Mouse (Mus musculus): ENCODE results near the gene Nbas. TPM values are rescaled to one million over a fixed set of nuclear protein-coding genes. Genes with fewer than 3 reads are reported as not detected.
A peak's percentile ranks its signal among the peaks of the same experiment; 100 is the strongest.

The Nbas gene
- 10 to 100 TPM; 35.2 to 40.0 (median 38.2) TPM for total RNA-seq (2022)

DNA sequence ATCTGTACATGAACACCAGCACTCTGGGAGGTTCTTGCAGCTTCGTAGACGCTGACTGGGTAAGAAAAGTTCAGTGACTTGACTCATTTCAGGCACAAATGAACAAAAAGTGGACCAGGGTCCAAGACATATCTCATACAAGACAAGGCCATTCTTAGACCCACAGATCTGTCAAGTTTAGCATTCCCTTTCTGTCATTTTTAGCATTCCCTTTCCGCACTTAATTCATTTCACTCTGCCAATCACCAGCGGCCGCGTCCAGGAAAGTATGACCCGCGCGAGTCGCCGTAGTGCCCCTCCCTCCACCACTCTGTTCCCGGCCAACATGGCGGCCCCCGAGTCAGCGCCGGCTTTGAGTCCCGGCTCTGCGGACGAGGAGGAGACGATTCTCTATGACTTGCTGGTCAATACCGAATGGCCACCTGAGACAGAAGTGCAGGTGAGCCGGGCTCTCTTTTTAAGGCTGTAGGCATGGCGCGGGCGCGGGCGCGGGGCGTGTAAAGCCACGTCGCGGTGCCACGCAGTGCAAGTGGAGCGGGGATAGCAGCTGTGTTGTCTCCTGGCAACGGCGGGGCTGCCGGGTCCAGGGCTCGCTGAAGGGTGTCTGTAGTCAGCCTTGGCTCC is at the start of gene Nbas:
Gene Nbas, plus strand, starts transcription at position 308 of the 624 bp plus-strand sequence.
- peak; percentile 77 to 84 for DNase-seq (ENCODE audit: low spot score in 2 of 2)

DNA sequence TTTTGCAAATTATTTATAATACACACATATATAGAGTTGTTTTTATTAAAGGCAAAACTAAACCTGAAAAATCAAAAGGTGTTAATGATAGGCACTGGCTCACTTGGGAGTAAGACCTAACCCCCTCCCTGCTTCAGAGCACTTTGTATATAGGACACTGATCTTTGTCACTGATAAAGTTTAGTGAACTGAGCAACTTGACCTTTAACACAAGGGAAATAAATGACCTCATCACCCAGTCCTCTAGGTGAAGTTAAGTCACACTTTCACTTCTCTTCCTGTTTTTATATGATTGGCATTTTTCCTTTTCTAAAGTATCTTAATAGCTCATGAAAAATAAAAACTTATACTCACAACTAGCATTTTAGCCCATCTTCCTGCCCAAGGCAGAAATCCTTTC is 26.5 kb upstream of the Nbas start:
- DNase-seq (ENCODE audit: low spot score in 2 of 2) = no peak

DNA sequence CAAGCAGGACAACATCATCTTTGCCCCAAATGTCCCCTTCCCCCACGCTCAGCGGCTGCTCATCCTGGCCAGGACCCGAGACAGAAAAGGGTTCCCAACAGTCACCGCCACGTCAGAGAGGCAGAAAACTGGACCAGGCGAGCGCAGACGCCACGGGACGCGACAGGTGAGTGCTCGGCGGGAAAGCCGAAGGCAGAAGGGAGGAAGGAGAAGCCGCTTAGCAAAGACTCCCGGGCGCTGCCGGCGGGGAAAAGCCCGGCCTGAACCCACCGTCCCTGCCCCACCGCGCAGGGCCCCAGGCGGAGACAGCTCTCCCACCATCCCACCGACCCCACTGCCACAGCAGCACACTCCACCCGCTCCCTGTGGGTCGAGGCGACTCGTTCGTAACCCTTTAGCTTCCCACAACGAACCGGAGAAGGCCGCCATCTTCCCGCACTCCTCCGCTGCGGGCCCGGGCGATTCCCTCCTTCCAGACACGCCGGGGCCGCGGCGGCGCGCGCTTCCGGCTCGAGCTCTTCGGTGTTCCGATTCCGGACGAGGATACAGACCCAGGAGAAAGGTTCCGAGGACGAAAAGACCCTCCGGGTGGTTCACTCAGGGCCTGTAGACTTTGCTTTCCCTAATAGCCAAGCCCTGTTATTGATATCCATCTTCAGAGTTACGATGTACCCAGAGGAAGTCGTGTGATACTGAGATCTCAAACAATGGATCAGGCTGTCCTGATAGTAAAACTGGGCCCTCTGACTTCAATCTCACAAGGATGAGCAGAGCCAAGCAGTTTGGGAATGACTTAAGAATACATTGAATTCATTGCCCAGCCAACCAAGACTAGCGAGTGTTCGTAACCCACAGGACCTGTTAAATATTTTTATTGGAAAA is 20.0 kb upstream of the Nbas start, which contains the start of gene Ddx1:
Gene Ddx1, minus strand, starts transcription at position 523 of the 882 bp plus-strand sequence.
- DNase-seq (ENCODE audit: low spot score in 2 of 2) = peak; percentile 66 to 82

DNA sequence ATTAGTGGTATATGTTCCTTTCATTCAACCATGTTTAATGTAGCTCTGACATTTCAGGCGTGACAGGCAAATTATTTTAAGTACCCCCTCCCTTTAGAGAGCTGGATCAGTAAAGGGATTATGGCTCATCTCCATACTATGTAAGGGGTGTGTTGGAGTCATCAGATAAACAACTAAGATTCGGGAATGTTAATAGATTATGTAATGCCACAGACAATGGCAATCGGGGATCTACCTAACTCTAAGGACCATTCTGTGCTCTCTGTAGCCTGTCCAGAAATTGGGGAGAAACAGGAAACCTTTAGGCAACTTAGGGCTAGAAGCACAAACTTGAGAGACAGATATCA is 19.4 kb upstream of the Nbas start:
- no peak for DNase-seq (ENCODE audit: low spot score in 2 of 2)

DNA sequence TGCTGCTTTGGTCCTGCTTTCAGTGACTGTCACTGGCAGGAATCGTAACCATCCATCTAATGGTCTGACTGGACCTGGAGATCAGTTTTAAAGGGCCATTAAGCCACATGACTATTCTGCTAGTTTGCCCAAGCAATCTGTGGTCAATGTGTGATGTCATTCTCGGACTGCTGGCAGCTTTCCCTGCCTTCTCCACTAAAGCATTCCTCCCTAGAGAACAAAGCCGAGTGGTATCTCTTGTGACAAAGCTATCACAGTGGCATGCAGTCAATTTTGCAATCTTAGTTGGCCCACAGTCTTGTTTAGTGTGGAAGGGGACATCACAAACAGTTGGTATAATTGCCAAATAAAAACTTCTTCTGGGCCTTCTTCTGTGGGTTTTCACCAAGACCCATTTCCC is 13.9 kb upstream of the Nbas start:
- DNase-seq (ENCODE audit: low spot score in 2 of 2) = no peak

DNA sequence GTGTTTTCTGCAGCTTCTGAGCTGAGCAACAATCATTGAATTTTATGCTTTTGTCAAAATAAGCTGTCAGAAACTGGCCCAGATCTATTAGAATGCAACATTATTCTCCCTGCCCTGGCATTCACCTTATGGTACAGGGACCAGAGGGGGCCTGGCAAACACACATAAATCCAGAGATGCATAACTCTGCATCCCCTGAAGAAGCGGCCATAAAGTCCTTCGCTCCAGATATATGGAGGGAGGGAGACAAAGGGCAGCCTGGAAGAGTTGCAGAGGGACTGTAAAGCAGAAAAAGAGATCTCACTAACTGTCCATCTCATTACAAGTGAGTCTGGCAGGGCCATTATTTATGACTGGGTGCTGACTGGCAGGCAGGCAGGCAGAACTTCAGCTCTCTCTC is 13.2 kb upstream of the Nbas start:
- DNase-seq (ENCODE audit: low spot score in 2 of 2) = no peak

DNA sequence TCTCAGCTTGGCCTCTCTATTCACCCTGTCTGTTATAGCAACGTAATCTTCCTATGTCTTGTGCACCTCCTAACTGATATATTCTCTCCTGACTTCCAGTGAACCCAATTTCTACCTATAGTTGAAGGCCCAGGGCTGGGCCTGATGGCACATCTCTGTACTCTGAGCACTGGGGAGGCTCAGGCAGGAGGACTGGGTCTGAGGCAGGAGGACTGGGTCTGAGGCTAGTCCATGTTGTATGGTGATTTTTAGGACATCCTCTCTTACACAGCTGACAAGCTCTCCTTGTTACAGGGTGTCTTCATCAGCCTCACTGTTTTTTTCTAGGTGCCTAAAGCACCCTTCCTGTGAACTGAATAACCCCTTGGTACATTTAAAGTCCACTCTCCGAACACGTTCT is 521 bp upstream of the Nbas start:
- DNase-seq (ENCODE audit: low spot score in 2 of 2) = no peak

DNA sequence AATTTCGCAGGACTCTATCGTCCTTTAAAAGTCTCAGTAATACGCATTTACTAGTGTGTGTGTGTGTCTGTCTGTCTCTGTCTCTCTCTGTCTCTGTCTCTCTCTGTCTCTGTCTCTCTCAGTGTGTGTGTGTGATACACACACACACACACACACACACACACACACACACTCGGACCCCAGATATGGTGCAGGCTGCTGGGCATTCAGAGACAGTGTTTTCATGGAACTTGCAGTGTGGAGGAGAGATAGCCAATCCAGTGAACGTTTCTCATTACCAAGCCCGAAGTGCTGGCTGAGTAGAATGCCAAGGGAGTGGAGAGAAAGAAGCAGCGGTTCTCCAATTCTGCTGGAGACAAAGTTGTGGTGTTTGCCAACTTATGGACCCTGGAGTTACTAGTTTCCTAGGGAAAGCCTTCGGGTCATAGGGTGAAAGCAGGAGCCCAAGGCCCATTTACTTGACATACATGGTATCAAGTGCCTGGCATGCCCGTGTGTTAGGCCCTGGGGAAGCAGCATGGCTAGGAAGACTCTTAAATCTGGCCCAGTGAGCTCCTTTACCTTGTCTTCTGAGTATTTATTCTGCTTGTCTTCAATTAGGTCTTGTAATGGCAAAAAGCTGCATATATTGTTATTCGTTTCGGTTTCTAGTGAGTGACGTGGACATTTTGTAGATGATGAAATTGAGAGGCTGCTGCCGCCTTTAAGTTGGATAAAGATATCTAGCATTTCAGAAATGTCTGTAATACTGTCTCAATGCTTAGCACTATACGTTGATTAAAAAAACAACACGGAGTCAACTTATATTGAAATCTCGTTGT is 847 bp downstream of the Nbas start:
- no peak for DNase-seq (ENCODE audit: low spot score in 2 of 2)

DNA sequence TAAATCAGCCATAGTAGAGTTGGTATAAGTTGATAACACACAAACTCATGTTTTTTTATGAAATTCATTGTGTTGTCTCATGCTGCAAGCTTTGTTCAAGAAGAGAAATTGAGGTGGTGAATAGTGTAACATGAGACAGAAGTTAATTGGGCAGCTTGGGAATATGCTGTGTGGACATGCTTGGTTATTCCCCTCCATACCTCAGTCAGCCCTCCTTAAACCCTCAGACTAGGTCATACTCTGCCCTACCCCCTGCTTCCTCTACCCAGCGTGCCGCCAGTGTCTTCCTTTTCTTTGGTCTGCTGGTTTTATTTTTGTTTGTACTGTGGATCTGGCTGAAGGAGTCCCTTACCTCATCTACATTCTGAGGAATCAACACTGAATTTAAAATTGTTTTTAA is 22.5 kb downstream of the Nbas start:
- DNase-seq (ENCODE audit: low spot score in 2 of 2) = no peak

DNA sequence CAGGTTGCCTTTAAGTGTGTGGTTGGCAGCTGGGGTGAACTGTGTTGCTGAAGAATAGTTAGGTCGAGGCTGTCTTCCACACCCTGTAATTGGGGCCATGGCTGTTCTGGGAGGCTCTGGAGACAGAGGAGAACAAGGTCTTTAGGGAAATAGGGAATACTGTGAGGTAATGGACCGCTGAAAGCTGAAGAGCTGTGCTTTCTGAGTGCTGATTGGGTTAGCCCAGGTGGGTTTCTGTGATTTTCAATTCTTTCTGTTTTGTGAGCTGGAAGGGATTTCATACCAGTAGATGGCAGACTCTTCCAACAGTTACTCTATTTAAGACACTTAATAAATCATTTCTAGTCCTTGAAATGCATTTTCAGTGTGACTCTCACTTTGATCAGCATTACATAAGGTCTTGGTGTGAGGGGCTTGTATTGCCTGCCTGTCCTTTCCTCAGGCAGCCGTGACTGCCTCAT is 24.5 kb downstream of the Nbas start:
- no peak for DNase-seq (ENCODE audit: low spot score in 2 of 2)

DNA sequence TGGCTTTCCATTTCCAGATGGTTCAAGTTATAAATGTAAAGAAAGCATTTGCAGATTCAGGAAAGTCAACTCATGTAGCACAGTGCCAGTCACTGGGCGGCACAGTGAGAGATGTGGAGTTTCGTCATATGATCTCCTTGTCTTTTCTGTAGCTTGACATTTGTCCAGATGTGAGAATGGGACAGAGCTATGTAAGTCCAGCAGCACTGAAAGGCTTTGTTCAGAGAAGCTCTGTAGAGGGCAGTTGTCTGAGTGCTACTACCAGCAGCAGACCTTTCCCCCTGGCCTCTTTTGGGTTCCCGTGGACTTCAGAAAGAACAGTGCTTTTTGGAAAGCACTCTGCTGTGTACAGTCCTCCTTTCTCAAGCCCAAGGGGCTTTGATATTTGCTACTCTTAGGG is 34.1 kb downstream of the Nbas start:
- DNase-seq (ENCODE audit: low spot score in 2 of 2) = peak; percentile 23 to 49

DNA sequence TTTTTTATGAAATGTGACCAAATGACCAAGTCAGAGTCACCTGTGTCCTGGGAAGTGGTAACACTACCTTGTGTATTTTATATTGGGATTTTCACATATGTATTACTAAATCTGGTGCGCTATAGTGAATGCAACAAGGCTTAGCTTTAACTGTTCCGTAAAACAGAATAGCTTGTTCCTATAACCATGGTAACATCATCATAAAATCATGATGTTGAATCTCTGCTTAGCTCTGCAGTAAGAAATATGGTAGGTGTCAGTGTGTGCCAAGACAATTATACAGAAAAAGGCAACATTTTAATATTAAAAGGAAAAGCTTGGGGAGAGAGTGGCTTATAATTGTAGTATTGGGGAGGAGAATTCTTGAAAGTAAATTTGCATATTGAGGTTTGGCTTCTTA is 45.0 kb downstream of the Nbas start:
- no peak for DNase-seq (ENCODE audit: low spot score in 2 of 2)

DNA sequence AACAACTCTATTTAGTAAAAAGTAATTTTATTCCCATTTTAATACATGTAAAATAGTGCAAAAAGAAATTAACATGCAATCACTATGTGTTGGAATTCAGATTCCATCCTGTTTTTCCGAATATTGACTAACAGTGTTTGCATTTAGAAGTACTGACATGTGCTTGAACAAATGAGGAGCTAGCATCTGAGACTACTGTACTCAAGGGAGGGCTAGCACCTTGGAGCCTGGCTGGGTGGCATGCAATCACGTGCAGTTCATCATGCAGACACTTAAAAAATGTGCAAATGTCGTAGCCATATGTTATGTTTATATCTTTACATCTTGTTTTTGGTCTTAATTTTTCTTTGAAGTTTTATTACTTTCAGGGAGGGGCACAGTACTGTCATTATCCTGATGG is 45.5 kb downstream of the Nbas start:
- no peak for DNase-seq (ENCODE audit: low spot score in 2 of 2)

DNA sequence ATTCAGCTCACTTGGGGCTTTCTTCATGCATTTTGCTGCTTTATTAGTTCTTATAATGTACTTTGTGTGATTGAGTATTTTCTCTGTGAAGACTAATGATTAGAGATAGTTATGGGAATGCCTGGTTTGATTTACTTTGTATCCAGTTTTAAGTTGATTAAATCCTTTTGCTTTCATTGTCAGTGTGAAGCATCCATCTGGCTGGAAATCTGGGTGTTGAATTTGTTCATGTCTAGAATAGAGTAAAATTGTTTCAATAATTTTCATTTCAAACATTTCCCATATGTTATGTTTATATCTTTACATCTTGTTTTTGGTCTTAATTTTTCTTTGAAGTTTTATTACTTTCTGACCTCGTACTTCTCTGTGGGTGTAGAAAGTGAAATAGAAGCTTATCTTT is 46.1 kb downstream of the Nbas start:
- no peak for DNase-seq (ENCODE audit: low spot score in 2 of 2)

DNA sequence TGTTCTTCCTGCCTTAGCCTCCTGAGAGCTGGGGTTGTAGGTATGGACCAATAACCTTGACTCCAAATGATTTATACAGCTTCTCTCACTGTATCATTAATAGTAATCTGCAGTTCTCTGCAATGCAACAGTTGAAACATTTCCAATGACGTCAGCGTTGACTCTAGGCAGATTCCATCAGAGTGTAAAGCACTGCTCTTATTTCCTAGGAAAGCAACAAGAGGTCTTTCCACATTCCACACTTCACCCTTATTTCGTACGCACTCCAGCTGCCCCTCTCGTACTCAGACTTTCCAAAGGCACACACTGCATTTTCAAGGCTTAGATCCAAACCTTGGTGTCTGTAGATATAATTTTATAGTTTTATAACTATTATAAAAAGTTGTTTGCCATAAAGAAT is 73.6 kb downstream of the Nbas start:
- DNase-seq (ENCODE audit: low spot score in 2 of 2) = no peak

DNA sequence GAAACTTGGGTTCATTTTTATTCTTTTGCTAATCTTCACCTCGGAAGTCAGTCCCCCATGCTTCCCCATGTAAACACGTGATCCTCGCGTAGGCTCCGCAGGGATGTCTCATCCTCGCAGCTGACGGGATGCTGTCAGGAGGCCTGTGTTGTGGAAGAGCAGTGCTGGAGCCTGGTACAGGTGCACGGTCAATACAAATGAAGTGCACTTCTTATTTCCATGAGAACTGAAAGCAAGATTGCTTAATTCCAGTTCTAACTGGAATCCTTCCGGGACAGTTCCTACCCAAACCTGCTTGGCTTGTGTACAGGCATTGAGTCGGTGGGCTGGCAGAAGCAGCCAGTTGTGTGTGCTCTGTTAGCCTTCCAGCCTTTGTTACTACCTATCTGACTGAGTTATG is 87.3 kb downstream of the Nbas start:
- no peak for DNase-seq (ENCODE audit: low spot score in 2 of 2)

DNA sequence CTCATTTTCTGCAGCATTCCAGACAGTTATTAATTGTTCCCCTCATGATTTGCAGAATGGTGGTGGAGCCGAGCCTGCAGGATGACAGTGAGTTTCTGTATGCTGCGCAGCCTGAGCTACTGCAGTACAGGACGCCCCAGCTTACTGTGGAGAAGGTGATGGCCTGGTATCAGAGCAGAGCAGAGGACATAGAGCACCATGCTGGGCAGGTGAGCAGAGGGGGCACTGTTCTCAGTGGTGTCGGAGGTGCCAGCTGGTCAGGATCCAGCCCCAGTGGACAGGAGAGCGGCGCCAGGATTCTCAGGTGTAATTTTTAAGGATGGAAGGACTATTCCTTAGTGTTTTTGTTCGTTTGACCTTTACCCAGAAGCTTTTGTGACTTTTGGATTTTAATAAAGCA is 87.8 kb downstream of the Nbas start:
- DNase-seq (ENCODE audit: low spot score in 2 of 2) = no peak

DNA sequence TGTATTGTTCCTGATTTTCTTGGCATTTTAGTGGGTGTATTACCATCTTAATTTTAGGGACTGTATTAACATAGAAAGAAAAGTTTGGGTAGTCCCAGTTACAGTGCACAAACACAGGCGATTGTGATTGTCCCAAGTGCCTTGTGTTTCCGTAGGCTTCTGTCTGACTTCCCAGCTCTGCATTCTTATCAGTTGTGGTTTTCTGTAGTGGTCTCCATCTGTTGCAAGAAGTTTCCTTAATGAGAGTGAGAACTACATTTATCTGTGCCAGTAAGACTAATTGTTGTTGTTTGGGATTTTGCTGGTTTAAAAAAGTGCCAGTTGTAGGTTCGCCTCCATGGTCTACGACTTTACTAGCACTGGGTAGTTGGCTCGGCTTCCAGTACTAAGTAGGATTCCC is 88.3 kb downstream of the Nbas start:
- DNase-seq (ENCODE audit: low spot score in 2 of 2) = no peak

DNA sequence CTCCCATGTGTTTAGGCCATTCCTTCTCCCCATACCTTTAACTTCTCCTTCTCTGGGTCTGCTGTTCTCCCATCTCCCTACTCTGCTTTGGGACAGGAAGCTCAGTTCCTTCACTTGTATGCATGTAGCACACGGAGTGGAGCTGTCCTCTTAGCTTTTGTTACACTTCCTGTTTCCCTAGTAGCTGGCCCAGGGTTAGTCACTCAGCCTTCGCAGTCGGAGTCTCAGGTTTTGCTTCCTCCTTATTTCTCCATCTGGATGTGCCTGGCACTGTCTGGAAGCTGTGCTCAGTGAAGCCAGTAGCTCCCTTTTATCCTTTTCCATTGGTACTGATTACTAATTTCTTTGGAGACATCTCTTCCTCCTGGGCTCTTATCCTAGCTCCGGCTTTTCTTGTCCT is 89.9 kb downstream of the Nbas start:
- DNase-seq (ENCODE audit: low spot score in 2 of 2) = no peak

DNA sequence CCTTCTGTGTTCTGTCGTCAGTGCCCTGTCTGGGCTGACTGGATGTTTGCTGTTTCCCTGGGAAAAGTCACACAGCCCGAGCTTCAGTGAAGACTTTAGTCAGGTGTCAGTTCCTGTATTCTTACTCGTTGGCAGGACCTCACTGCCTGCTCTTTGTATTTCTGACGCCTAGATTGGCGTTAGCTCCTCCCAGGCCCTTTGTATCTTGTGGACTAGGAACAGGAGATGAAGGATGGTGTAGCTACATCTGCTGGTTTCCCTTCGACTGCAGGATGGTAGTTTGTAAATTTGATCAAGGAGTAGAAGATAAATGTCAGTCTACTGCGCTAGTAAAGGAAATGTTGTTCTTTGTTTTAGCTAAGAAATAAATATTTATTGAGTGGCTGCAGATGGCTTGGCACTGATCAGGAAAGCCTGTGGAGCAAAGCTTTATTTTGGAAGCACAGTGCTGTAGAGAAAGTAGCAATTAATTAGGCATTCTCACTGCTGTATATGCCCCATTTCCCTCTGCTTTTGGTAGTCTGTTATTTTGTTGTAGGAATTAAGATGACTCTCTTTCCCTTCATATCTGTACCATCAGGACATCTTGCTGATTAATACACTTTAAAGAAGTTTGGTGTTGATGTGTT is 91.4 kb downstream of the Nbas start:
- no peak for DNase-seq (ENCODE audit: low spot score in 2 of 2)

DNA sequence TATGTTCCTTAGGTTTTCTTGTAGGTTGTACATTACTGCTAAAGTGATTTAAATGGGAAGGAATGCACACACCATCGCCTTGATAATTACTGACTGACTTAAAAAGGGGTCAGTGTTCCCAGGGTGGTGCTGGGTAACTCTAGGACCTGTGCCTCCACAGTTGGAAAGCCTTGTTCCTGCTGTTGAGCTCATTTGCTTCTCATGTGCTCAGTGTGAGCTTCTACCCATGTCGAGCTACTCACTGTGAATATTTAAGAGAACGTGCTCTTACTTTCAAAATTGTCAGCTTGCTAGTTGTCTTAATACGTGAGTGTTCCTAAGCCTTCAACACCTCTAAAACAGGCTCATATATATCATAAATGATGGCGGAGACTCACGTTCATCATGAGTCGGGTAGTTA is 112.6 kb downstream of the Nbas start:
- DNase-seq (ENCODE audit: low spot score in 2 of 2) = no peak

DNA sequence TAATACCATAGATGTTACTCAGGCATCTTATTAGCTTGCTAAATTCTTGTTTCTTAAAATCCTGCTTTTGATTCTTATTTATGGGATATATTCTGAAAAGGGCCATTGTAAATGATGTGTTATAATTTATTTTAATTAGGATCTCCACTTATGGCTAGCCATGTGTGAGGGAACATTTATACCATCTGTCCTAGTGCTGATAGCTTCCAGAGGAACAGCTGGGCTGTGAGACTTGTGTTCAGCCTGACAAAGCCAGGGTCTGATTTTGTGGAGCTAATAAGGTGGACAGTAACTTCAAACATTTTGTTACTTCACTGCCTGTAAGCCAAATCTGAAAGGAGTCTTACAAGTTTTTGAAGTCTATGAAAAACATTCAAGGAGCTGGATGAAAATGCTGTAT is 113.1 kb downstream of the Nbas start:
- DNase-seq (ENCODE audit: low spot score in 2 of 2) = peak in 1 of 2 experiments; percentile 12

Measured in layer of hippocampus, adult 8-10 months (tissue).